Mouse (Mus musculus): ENCODE results near the gene Zfp202.

- TF ChIP-seq CTCF (IDR thresholded peaks at IDR 0.05; ENCODE audit: extremely low read depth, insufficient read length, insufficient replicate concordance, low read depth, low read length) (no peak), POLR2A (IDR thresholded peaks at IDR 0.05; ENCODE audit: low read depth, low read length) (no peak)
Measured at GRCm38 (mm10) chr9:40210744-40211143, 18.6 kb downstream of the Zfp202 start.
